Mouse (Mus musculus) heart, embryonic 14.5 days (tissue): ENCODE data around the gene Recql. TPM values are rescaled to one million over a fixed set of nuclear protein-coding genes. Genes with fewer than 3 reads are reported as not detected.

Source experiments
- ATAC-seq: fragments of 200-750 bp; cut with Nextera tagmentation; 2 replicates; pipeline ENCODE4 v1.8.0; 2017; ENCODE audit warnings: low read depth, moderate TSS enrichment; ENCODE audit not compliant: insufficient number of reproducible peaks, insufficient read depth, low FRiP score
- H3K27ac ChIP-seq, 2 experiments: fragments of 200-500 bp in 1 of 2; fragments of 300-500 bp in 1 of 2; sonication (generic) in 1 of 2; replicated peaks in 1 of 2; 2 replicates each; pipeline ENCODE4 v1.5.1; 2012 to 2014; ENCODE audit warnings: low read depth in 2 of 2, low read length in 2 of 2, control low read depth in 1 of 2, mild to moderate bottlenecking in 1 of 2, mixed read lengths in 1 of 2; ENCODE audit not compliant: control insufficient read depth in 1 of 2, insufficient read depth in 1 of 2
- H3K27me3 ChIP-seq: fragments of 300-500 bp; sonication (generic); 2 replicates; pipeline ENCODE4 v1.6.1; 2014; ENCODE audit warnings: mild to moderate bottlenecking, low read length, control low read depth; ENCODE audit not compliant: control insufficient read depth, insufficient read depth
- H3K36me3 ChIP-seq: fragments of 300-500 bp; sonication (generic); 2 replicates; pipeline ENCODE4 v1.6.1; 2014; ENCODE audit warnings: mild to moderate bottlenecking, control low read depth, low read length, mixed read lengths; ENCODE audit not compliant: control insufficient read depth, insufficient read depth
- H3K4me1 ChIP-seq, 2 experiments: fragments of 200-500 bp in 1 of 2; fragments of 300-500 bp in 1 of 2; sonication (generic) in 1 of 2; 2 replicates each; pipeline ENCODE4 v1.6.1; 2012 to 2014; ENCODE audit warnings: low read length in 2 of 2, control low read depth in 1 of 2, mixed read lengths in 1 of 2; ENCODE audit not compliant: control insufficient read depth in 2 of 2, insufficient read depth in 2 of 2
- H3K4me2 ChIP-seq: fragments of 300-500 bp; sonication (generic); 2 replicates; pipeline ENCODE4 v1.6.1; 2014; ENCODE audit warnings: mild to moderate bottlenecking, low read length
- H3K4me3 ChIP-seq, 2 experiments: fragments of 200-500 bp in 1 of 2; fragments of 300-500 bp in 1 of 2; sonication (generic) in 1 of 2; 2 replicates each; pipeline ENCODE4 v1.5.1; 2012 to 2014; ENCODE audit warnings: low read length in 2 of 2, mild to moderate bottlenecking in 2 of 2, control low read depth in 1 of 2, low read depth in 1 of 2, moderate library complexity in 1 of 2; ENCODE audit not compliant: control insufficient read depth in 1 of 2, insufficient read depth in 1 of 2
- H3K9ac ChIP-seq: fragments of 300-500 bp; sonication (generic); 2 replicates; pipeline ENCODE4 v1.6.1; 2014; ENCODE audit warnings: mild to moderate bottlenecking, low read length
- H3K9me3 ChIP-seq: fragments of 300-500 bp; sonication (generic); 2 replicates; pipeline ENCODE4 v1.6.1; 2016; ENCODE audit warnings: low read length, control low read depth; ENCODE audit not compliant: control insufficient read depth
- WGBS: fragments of 180-500 bp; shearing (Covaris S2); extraction: QIAGEN DNeasy Blood & Tissue Kit; methylation state at CpG from one replicate; pipeline ENCODE4 v1.1.7; 2014; 5-methylcytosine and 5-hydroxymethylcytosine counted together
- polyA plus RNA-seq: library from polyadenylated mRNA; unstranded; fragments of >200 nt; fragmentation: Nextera tagmentation; extraction: Ambion mirVana; gene quantifications from 2 replicates; pipeline ENCODE4 v1.2.1, GENCODE M21; 2014

The Recql gene
- polyA plus RNA-seq, 1 experiment from 2014 or later, result 18.1 TPM

DNA sequence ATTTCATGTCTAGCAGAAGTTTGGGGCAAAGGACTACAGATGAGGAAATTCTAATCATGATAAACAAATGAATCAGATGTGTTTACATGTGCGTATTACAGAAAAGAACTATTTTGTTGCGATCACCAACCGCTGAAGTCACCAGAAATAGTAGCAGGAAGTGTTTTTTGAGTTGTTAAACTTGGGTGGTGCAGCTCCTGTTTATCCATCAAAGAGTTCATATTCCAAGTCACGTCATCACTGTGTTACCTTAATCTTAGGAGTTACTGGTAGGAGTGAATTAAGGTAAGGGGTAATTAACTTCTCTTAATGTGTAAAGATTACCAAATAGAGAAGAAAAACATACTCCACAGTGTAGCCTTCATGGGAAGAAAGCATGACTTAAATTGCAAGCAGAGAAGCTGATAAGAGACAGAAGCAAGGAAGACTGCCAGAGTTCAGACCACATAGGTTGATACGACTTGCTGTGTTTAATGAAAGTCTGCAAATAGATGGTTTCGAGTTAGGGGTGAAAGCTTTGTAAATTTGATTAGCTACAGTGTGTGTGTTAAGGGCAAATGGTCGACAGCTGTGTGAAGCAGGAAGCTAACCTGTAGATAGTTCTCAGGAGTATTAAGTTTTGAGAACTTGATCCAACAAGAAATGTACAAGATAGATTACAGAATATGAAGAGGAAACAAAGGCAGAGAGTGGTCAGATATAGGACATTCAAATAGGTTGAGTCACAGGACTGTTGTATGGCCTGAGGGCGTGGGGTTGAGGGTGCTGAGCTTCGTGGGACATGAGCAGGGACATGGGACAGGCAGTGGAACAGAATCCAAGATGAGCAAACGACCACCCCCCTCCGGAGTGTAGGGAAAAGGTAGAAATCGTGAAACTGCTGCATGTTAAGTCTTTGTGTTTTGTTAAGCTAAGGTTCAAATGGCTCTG lies 40.4 kb downstream of the Recql start:
- Histone ChIP-seq H3K9me3 (no peaks in the 10 kb centered on the region), H3K27ac (peak overlapping the region in 1 of 2 experiments; percentile 78; a peak in 1 of 4 replicates), H3K27me3 (no peaks in the 10 kb centered on the region), H3K9ac (peak overlapping the region; percentile 78), H3K36me3 (peaks cover 34% of the 10 kb centered on the region), H3K4me2 (peak overlapping the region; percentile 70), H3K4me1 (peaks cover 0 to 7% of the 10 kb centered on the region in 2 experiments; a peak in 2 of 4 replicates), H3K4me3 (peak overlapping the region; percentile 86 to 94; a peak in 3 of 4 replicates)
- WGBS, result 47% methylated on average over 12 of the region's 12 CpGs
- no peak for ATAC-seq

DNA sequence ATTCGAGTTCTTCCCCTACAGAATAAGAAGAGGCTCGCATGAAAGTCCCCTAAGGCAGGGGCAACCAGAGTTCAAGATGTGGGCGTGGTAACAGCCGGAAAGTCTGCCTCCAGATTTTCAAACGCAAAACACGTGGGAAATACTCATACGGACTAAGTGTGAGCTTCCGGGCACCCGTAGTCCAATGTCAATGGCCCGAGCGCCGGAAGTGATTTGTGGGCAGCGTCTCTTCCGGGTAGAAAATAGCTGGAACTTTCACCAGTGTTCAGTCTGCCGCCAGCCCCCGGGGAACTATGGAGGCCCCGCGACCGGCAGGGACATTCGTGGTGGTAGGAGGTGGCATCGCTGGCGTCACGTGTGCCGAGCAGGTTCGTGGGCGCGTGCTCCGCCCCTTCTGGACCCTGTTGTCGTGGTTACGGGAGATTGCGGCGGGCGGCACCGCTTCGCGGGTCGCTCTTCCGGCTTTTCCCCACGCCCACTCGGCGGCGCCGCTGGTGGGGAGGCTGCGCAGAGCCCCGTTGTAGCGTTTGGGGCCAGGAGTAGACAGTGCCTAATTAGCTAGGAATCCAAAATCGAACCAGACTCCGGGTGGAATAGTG lies 41.3 kb downstream of the Recql start, which contains the start of gene Pyroxd1:
TSS of gene Pyroxd1 (plus strand) at position 215 of the 599 bp plus-strand sequence.
- H3K36me3 ChIP-seq, result peaks cover 25% of the 10 kb centered on the region
- peaks cover 0 to 7% of the 10 kb centered on the region in 2 experiments; a peak in 2 of 4 replicates for H3K4me1 ChIP-seq
- peak within 1 kb of the TSS; percentile 86 to 94 for H3K4me3 ChIP-seq
- peak within 1 kb of the TSS; percentile 78 for H3K9ac ChIP-seq
- no peaks in the 10 kb centered on the region for H3K27me3 ChIP-seq
- H3K27ac ChIP-seq, result peak within 1 kb of the TSS; percentile 78 to 80
- under 1% methylated on average over 45 of the region's 48 CpGs for WGBS
- H3K9me3 ChIP-seq, result no peaks in the 10 kb centered on the region
- peak within 1 kb of the TSS; percentile 70 for H3K4me2 ChIP-seq
- ATAC-seq, result peak; percentile 91

DNA sequence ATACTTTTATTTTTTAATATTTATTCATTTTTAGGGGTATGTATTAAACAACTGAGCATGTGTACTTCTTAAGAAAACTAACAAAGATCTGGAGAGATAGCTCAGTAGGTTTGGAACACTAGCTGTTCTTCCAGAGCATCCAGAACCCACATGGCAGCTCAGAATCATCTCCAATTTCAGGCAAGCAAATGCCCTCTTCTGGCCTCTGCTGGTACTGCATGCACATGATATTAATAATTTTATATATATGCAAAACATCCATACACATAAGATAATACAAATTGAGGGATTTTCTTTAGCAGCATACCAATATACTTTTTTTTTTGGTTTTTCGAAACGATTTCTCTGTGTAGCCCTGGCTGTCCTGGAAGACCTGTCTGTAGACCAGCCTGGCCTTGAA lies 43.3 kb downstream of the Recql start:
- Histone ChIP-seq H3K9ac (no peak overlapping the region), H3K4me2 (no peak overlapping the region), H3K36me3 (peaks cover 7% of the 10 kb centered on the region), H3K4me3 (no peak overlapping the region), H3K4me1 (peaks cover 0 to 7% of the 10 kb centered on the region in 2 experiments; a peak in 2 of 4 replicates), H3K27ac (no peak overlapping the region), H3K9me3 (no peaks in the 10 kb centered on the region), H3K27me3 (no peaks in the 10 kb centered on the region)
- WGBS, result 48% methylated on average over 2 of the region's 2 CpGs
- ATAC-seq, result no peak

DNA sequence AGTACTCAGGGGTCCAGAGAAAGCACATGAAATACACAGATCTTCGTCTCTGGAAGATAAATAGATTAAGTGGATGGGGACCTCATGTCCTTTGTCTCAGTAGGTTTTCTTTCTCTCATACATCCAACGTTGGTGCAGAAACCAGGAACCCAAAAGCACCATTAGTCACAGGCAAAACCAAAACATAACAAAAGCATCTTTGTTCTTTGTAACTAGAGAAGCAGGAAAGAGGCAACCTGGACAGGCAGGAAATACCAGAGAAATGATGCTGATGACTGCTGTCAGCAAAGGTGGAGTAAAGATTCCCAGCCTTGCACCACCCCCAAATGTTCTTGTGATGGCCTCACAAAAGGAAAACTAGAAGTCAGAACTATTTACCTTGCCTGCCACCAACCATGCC lies 47.3 kb downstream of the Recql start:
- Histone ChIP-seq H3K4me3 (no peak overlapping the region), H3K27ac (no peak overlapping the region), H3K9me3 (no peaks in the 10 kb centered on the region), H3K9ac (no peak overlapping the region), H3K36me3 (no peaks in the 10 kb centered on the region), H3K4me1 (no peaks in the 10 kb centered on the region), H3K4me2 (no peak overlapping the region), H3K27me3 (no peaks in the 10 kb centered on the region)
- WGBS, result 36% methylated on average over 2 of the region's 2 CpGs
- no peak for ATAC-seq

DNA sequence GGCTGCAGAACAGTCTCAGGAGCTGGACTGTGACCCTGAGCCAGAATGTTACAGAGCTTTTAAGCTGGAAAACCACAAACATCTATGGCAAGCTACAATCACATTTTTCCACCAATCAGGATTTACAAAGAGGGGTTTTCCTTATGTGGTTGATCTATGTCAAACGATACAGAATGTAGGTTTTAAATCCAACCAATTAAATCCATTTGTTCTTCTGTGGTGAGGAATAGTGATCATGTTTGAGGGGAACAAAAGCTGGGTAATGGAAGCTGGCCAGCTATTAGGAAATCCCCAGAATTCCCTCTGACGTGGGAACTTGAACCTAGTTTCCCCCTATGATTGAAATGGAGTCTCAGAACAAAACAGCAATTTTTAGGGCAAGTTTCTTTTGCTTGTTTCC lies 47.9 kb downstream of the Recql start:
- Histone ChIP-seq H3K9ac (no peak overlapping the region), H3K36me3 (no peaks in the 10 kb centered on the region), H3K4me2 (no peak overlapping the region), H3K4me3 (no peak overlapping the region), H3K9me3 (no peaks in the 10 kb centered on the region), H3K4me1 (no peaks in the 10 kb centered on the region), H3K27me3 (no peaks in the 10 kb centered on the region), H3K27ac (no peak overlapping the region)
- 66% methylated on average over 2 of the region's 2 CpGs for WGBS
- no peak for ATAC-seq

DNA sequence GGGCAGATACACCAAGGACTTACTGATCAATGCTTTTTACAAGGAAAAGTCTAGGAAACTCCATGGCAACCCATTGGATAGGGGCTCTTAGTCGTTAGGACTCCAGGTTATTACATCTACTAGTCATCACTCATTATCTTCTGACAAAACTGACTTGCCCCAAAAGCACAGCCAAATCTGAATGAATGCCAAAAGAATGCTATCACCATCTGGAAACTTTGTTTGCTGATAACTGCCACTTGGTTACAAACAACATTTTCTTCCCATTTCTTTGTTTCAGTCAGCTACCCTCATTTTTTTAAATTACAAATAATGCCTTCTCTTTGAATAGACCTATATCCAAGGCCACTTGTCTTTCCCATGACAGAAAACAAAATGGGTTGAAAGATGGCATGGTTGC lies 57.7 kb downstream of the Recql start:
- H3K4me1 ChIP-seq, result no peaks in the 10 kb centered on the region
- no peaks in the 10 kb centered on the region for H3K9me3 ChIP-seq
- no peak overlapping the region for H3K27ac ChIP-seq
- H3K4me3 ChIP-seq, result no peak overlapping the region
- no peak overlapping the region for H3K4me2 ChIP-seq
- WGBS, result 59% methylated on average over 1 of the region's 1 CpGs
- H3K36me3 ChIP-seq, result no peaks in the 10 kb centered on the region
- H3K9ac ChIP-seq, result no peak overlapping the region
- no peaks in the 10 kb centered on the region for H3K27me3 ChIP-seq
- ATAC-seq, result no peak

DNA sequence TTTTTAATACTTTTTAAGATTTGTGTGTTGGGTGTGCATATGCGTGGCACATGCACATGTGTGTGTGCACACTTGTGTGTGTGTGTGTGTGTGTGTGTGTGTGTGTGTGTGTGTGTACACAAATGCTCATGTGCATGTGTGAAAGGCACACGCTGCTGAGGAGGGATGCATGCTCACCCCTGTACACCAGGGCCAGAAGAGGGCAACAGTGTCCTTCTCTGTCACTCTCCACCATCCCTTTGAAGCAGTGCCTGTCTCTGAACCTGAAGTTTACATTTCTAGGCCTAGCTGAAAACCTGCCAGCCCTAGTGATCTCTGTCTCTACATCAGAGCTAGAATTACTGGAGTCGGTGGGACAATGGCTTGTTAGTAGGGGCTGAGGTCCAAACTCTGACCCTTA lies 60.3 kb downstream of the Recql start:
- H3K27ac ChIP-seq, result no peak overlapping the region
- no peaks in the 10 kb centered on the region for H3K9me3 ChIP-seq
- WGBS, result 80% methylated on average over 3 of the region's 3 CpGs
- H3K27me3 ChIP-seq, result no peaks in the 10 kb centered on the region
- H3K4me1 ChIP-seq, result no peaks in the 10 kb centered on the region
- no peak for ATAC-seq
- H3K4me2 ChIP-seq, result no peak overlapping the region
- no peak overlapping the region for H3K9ac ChIP-seq
- H3K36me3 ChIP-seq, result no peaks in the 10 kb centered on the region
- H3K4me3 ChIP-seq, result no peak overlapping the region
